Comparison of ENCODE assay signal across 8 mouse cellular contexts in the genomic region with DNA sequence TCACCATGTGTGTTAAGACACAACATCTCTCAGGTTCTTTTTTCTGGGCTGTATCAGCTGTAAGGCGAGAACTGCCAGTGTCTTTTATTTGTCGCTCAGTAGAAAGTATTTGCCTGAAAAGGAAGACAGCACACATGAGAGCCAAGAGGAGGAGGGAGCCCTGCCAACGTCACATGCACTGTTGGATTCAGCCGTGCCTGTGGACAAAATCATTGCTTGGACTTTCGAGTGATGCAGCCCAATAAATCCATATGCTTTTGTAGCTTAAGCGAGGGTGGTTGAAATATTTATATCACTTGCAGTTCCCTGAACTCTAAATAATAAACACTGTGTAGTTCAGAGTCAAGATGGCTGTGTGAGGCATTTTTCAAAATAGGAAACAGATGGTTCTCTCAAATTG.
A peak's percentile ranks its signal among the peaks of the same experiment; 100 is the strongest.
DNase-seq lines count a peak whose midpoint lies in the region; ATAC-seq and TF ChIP-seq lines count a peak whose summit lies in the region.

No protein-coding gene starts in this region.

- no peak for ATAC-seq in heart, embryonic 11.5 days (replicated peaks; ENCODE audit: insufficient number of reproducible peaks, low FRiP score, low TSS enrichment)
- ATAC-seq in forebrain, postnatal 0 days: peak; percentile 45; the same call in 1 of the 2 replicates
- no peak for ATAC-seq in kidney, embryonic 15.5 days (replicated peaks; ENCODE audit: low FRiP score)

- H3K36me3 ChIP-seq in heart, embryonic 11.5 days (ENCODE audit: control insufficient read depth, insufficient read depth, low read length): no peaks in the 10 kb centered on the region
- no peaks in the 10 kb centered on the region for H3K36me3 ChIP-seq in forebrain, postnatal 0 days (ENCODE audit: insufficient read depth)
- no peaks in the 10 kb centered on the region for H3K36me3 ChIP-seq in kidney, embryonic 15.5 days

- TF ChIP-seq CTCF in forebrain, postnatal 0 days (IDR thresholded peaks at IDR 0.05; ENCODE audit: low read depth): no peak

- H3K4me1 ChIP-seq in heart, embryonic 11.5 days (ENCODE audit: control insufficient read depth, insufficient read depth, low read length): no peaks in the 10 kb centered on the region
- H3K4me1 ChIP-seq in forebrain, postnatal 0 days (ENCODE audit: insufficient read depth): 0 out of 2 replicates have a peak, but pooled peaks cover 5% of the 10 kb centered on the region
- no peaks in the 10 kb centered on the region for H3K4me1 ChIP-seq in kidney, embryonic 15.5 days

- no peak overlapping the region for H3K4me3 ChIP-seq in heart, embryonic 11.5 days (ENCODE audit: low read depth, low read length)
- H3K4me3 ChIP-seq in forebrain, postnatal 0 days (ENCODE audit: low read depth, low read length): no peak overlapping the region
- no peak overlapping the region for H3K4me3 ChIP-seq in kidney, embryonic 15.5 days (replicated peaks)

- H3K4me2 ChIP-seq in heart, embryonic 11.5 days: no peak overlapping the region
- no peak overlapping the region for H3K4me2 ChIP-seq in forebrain, postnatal 0 days (ENCODE audit: low read depth)
- H3K4me2 ChIP-seq in kidney, embryonic 15.5 days: no peak overlapping the region

- WGBS in heart, embryonic 11.5 days (ENCODE audit: insufficient replicate concordance): 72% methylated on average over 6 of the region's 6 CpGs
- WGBS in forebrain, postnatal 0 days: 34% methylated on average over 6 of the region's 6 CpGs
- WGBS in kidney, embryonic 15.5 days: 50% methylated on average over 6 of the region's 6 CpGs

- no peak overlapping the region for H3K27ac ChIP-seq in heart, embryonic 11.5 days (ENCODE audit: low read depth, low read length)
- peak overlapping the region; percentile 45; the same call in 1 of the 2 replicates for H3K27ac ChIP-seq in forebrain, postnatal 0 days (ENCODE audit: low read depth, low read length)
- no peak overlapping the region for H3K27ac ChIP-seq in kidney, embryonic 15.5 days

- H3K9me3 ChIP-seq in heart, embryonic 11.5 days (replicated peaks; ENCODE audit: control insufficient read depth, low read length): no peaks in the 10 kb centered on the region
- no peaks in the 10 kb centered on the region for H3K9me3 ChIP-seq in forebrain, postnatal 0 days (ENCODE audit: low read length)
- no peaks in the 10 kb centered on the region for H3K9me3 ChIP-seq in kidney, embryonic 15.5 days (replicated peaks)

- no peak overlapping the region for H3K9ac ChIP-seq in heart, embryonic 11.5 days (ENCODE audit: low read depth, low read length)
- H3K9ac ChIP-seq in forebrain, postnatal 0 days: no peak overlapping the region
- no peak overlapping the region for H3K9ac ChIP-seq in kidney, embryonic 15.5 days

- H3K27me3 ChIP-seq in heart, embryonic 11.5 days (ENCODE audit: control insufficient read depth, insufficient read depth, low read length): no peaks in the 10 kb centered on the region
- H3K27me3 ChIP-seq in forebrain, postnatal 0 days (ENCODE audit: insufficient read depth, low read length): no peaks in the 10 kb centered on the region
- no peaks in the 10 kb centered on the region for H3K27me3 ChIP-seq in kidney, embryonic 15.5 days

- peak; percentile 42 to 58 for DNase-seq in heart, adult 18-20 months
- peak; percentile 94 for DNase-seq in brain, adult 2 months (ENCODE audit: low read depth, low spot score)
- peak; percentile 44 for DNase-seq in forebrain, postnatal 0 days
- peak; percentile 51 to 62 for DNase-seq in layer of hippocampus, postnatal 14 days (ENCODE audit: low spot score in 2 of 2)
- DNase-seq in retina, embryonic 14.5 days (ENCODE audit: low spot score): no peak
- no peak for DNase-seq in thymus, postnatal 25 days

Comparison
In these comparisons a context has a peak if more than half of its experiments do, and no peak if none do; other contexts are left out.
1. DNase-seq: peak in heart, adult 18-20 months (2 of 2), brain, adult 2 months (single experiment), forebrain, postnatal 0 days (single experiment) and layer of hippocampus, postnatal 14 days (2 of 2); none in retina, embryonic 14.5 days (single experiment) and thymus, postnatal 25 days (single experiment).